Mouse (Mus musculus): ENCODE measurements around the gene Cfap100. TPM values are rescaled to one million over a fixed set of nuclear protein-coding genes. Genes with fewer than 3 reads are reported as not detected.
A peak's percentile ranks its signal among the peaks of the same experiment; 100 is the strongest.

Cfap100 gene
- 10 to 100 TPM; 10.7 to 16.8 TPM for total RNA-seq (2021)

DNA sequence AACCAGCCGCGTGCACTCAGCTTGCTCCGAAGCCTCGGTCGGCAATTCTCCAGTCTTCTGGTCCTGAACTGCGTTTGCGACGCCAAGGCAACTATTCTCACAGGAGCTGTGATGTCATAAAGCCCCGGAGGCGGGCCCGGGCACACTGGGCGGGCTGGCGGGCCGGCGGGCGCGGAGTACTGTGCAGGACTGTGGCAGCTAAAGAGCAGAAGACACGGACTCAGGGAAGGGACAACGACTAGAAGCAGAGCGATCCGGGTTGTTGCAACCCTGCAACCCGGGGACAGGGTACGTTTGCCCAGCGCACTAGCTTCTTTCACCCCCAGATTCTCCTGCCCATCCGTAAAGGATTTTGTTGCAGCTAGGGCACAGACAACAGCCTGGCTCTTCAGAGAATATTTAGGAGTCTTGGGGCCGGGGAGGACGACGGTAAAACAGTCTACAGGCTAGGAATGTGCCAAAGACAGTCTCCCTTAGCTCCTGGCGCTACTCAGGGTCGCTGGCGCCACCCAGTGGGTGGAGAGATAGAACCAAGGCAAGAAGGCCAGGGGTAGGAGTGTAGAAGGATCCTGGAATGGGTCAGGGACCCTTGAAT is at the start of gene Cfap100:
Gene Cfap100 (minus strand): TSS at position 418 of the 595 bp plus-strand sequence.
- peak; percentile 76 to 81 for DNase-seq

- DNase-seq, result no peak
Observed at GRCm38 (mm10) chr6:90476941-90477518, 48.4 kb upstream of the Cfap100 start.

DNA sequence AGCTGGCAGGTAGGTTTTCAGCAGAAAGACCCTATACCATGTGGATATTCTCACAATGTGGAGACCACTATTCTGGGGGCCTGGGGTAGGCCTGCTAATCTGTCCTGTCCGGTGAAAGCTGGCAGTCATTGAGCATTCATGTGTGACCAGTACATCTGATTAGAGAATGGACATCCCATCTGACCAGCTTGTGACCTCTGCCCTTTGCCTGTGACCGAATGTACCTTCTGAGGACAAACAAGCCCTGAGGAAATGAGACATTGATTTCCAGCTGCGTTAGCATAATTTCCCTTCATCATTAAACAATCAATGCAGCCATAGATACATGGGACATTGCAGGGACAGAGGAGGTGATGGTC is 47.2 kb upstream of the Cfap100 start:
- DNase-seq, result no peak

DNA sequence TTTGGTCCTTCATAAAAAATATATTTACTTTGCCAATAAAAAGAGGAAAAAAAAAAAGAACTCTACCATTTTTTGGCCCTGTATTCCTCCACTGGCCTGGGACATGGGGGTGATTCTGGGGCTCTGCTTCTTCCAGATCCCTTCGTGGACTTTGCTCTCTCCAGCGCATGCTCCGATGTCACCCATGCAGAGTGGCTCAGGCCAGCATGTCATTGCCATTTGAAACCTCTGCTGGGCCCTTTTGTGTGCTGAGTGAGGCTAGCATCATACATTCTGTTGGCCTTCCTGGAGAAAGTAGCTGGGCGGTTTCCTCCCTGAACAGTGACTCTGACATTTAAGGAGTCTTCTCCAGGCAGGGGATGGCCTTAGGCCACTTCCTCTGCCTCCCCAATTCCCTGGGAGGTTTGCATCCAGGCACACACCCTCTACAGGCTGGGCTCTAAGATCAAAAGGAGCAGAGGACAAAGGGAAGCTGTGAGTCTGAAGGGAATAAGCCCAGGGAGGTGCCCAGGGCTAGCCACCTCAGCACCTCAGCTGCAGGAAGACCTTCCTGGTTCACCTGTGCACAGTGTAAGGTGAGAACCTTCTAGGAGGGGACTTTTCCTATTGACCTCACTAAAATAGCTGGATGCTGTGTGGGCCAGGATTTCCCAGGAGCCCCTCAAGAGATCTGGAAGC is 46.7 kb upstream of the Cfap100 start:
- no peak for DNase-seq

- DNase-seq, result no peak
Observed at GRCm38 (mm10) chr6:90474361-90474750, 45.8 kb upstream of the Cfap100 start.

DNA sequence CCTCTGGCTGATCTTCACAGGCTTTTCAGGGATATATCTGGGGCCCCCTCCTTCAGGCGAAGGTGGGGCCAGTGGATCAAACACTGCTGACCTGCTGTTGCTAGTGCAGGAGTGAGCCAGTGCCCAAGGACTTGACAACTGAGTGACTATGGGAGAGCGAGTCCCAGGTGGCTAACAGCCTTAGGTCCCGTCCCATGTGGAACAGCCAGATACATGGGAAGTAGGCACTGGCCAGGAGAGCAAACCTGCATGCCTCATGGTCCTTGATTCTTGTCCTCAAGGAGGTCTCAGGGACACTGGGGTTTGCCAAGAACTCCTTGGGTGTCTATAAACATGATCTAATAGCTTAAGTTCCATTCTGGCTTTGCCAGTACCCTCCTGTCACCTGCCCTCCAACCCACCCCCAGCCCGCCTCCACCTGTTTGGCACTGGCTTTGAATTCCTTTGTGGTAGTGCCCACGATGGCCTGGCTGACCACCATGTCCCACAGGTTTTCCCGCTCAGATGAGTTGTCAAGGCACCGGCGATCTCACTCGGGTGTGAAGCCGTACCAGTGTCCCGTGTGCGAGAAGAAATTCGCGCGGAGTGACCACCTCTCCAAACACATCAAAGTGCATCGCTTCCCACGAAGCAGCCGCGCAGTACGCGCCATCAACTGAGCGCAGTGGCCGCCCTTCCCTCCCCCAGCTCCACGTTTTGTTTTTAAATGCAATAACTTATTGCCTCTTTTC is 45.2 kb upstream of the Cfap100 start:
- no peak for DNase-seq

DNA sequence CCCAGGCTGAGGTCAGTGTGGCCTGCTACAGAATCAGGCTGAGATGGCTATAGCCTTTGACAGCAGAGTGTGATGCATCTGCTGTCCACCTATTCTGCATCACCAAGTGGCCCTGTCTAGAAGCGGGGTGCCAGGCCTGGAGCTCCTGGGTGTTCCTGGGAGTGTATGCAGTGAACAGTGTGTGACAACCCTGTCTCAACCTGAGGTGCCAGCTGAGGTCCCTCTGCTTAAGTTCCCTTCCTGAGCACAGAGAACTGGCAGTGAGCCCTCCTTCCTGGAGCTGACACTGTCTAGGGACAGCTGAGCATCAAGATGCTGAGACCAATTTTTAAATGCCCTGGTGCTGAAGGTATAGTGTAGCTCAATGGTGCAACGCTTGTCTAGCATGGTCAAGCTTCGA is 44.1 kb upstream of the Cfap100 start:
- DNase-seq, result no peak

DNA sequence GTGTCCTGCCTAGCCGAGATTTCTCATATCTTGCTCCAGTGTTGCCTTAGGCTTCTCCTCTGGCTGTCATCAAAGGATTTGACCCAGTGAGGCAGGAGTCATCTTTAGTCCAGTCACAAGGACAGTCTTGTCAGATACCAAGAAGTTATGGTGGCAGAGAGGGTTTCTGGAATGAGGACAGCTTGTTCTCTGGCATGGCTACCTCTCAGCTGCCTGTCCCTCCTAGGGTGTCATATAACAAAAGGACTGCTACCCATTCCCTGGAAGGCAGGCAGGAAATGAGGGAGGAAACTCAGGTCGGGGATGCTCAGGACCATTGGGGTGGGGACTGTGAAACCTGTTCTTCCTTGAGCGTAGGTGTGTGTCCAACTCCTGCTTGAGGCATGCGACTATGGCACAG is 43.5 kb upstream of the Cfap100 start:
- no peak for DNase-seq

- peak; percentile 74 to 76 for DNase-seq
Observed at GRCm38 (mm10) chr6:90470947-90471541, 42.4 kb upstream of the Cfap100 start.

- DNase-seq, result no peak
Observed at GRCm38 (mm10) chr6:90470255-90470654, 41.7 kb upstream of the Cfap100 start.

- no peak for DNase-seq
Observed at GRCm38 (mm10) chr6:90469041-90469440, 40.4 kb upstream of the Cfap100 start.

GRCm38 (mm10) chr6:90468216-90468615 is 39.6 kb upstream of the Cfap100 start:
- no peak for DNase-seq

GRCm38 (mm10) chr6:90466847-90467410 is 38.3 kb upstream of the Cfap100 start:
- no peak for DNase-seq

DNA sequence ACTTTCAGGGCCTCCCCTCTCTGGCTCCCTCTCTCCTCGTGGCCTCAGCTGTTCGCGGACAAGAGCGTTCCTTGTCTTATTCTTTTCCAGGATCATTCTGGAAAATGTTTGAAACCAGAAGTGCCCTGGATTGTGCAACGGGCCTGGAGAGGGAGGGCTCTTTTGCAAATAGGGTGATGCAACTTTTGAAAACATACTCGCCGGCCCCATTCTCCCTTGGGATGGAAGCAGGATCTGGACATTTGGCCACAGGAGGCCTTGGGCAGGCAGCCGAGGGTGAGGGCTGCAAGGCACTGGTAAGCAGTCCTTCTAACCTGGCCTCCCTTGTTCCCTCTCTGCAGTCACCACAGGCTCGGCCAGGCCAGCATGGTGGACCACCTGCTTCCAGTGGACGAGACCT is 37.5 kb upstream of the Cfap100 start:
- DNase-seq, result no peak

DNA sequence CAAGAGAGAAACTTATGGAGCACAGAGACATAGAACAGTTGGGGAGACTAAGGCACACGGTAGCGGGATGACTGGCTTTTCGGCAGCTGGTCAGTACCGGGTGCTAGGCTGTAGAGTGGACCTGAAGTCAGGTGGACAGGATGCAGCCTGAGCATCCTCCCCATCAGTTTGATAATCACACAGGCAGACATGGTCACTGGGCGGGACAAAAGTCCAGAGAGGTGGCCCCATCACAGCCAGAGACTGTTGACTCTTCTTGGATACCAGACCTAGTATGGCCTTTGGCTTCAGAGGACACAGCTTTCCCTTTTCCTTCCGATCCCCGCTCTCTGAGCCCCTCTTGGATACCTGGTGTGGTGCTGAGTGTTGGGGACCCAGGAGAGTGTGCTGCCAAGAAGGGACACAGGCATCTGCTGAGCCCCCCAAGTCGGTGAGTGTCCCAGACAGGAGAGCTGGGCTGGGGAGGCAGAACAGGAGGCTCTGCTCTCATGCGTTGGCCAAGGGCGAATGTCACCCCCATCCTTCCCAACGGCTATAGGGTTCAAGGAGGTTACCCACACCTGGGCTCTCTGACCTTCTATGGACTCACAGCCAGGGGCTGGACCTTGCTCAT is 36.5 kb upstream of the Cfap100 start:
- no peak for DNase-seq

DNA sequence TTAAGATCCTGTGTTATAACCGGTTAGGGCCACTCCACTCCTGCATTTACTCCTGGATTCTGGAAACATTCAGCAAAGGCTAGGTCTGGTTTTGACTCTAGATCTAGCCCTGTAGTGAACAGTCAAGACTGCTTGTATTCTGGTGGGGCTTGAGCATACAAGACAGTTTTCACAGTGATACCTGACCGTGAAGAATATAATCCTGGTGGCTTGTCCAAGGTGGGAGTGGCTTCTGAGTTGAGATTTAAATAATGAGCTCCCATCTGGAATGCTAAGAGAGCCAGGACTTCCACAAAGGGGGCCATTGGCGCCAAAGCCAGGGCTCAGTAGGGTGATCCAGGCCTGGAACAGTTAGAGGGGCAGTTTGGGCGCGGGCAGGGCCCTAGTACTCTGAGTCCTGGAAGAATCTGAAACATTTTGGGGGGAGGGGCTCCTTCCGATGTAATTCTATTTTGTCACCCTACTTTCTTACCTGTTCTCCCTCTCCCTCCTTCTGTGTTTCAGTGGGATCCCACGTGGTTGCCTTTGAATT is 35.4 kb upstream of the Cfap100 start:
- no peak for DNase-seq

- DNase-seq, result peak; percentile 87 to 91
Observed at GRCm38 (mm10) chr6:90463228-90463862, 34.7 kb upstream of the Cfap100 start.

DNA sequence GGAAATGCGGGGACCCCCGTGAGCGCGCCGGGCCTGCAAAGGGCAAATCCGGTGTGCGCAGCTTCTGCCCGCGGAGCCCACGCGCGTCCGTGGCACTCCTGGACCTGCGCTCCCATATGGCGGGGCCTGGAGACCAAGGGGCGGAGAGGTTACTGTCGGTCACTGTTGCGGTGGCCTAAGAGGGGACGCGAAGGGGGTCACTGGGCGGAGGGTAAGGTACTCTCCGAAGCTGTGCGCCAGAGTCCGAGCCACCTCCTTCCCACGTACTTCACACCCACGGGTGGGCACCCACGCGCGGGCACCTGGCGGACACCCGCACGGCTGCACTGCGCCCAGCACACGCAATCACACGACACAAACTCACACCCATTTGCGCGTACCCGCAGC is 34.2 kb upstream of the Cfap100 start:
- no peak for DNase-seq

GRCm38 (mm10) chr6:90462181-90462706 is 33.6 kb upstream of the Cfap100 start, which contains the start of gene Klf15:
TSS of gene Klf15 (plus strand) at chr6:90462576.
- DNase-seq, result peak; percentile 87 to 88

GRCm38 (mm10) chr6:90461771-90462170 is 33.2 kb upstream of the Cfap100 start:
- DNase-seq, result no peak

- no peak for DNase-seq
Observed at GRCm38 (mm10) chr6:90461181-90461580, 32.6 kb upstream of the Cfap100 start.
